Mouse (Mus musculus): ENCODE results near the gene Ap1g1.

GRCm38 (mm10) chr8:109865536-109865935, 87.2 kb downstream of the Ap1g1 start:
- TF ChIP-seq POLR2A (IDR thresholded peaks at IDR 0.05; ENCODE audit: insufficient read depth, low read depth, low read length) = no peak
- no peak for TF ChIP-seq CTCF (IDR thresholded peaks at IDR 0.05; ENCODE audit: insufficient read depth, low read depth, low read length)

Measured in olfactory bulb, adult 2 months (tissue).